Mouse (Mus musculus): ENCODE results near the gene Uqcrq. TPM values are rescaled to one million over a fixed set of nuclear protein-coding genes. Genes with fewer than 3 reads are reported as not detected.
"Not testable (repeated sequence)": the region's sequence is repeated elsewhere in the genome, so short reads cannot be mapped to it uniquely, and the experiment has no call there.

Uqcrq gene
- polyA plus RNA-seq, 1 experiment from 2014 or later: 468 TPM

DNA sequence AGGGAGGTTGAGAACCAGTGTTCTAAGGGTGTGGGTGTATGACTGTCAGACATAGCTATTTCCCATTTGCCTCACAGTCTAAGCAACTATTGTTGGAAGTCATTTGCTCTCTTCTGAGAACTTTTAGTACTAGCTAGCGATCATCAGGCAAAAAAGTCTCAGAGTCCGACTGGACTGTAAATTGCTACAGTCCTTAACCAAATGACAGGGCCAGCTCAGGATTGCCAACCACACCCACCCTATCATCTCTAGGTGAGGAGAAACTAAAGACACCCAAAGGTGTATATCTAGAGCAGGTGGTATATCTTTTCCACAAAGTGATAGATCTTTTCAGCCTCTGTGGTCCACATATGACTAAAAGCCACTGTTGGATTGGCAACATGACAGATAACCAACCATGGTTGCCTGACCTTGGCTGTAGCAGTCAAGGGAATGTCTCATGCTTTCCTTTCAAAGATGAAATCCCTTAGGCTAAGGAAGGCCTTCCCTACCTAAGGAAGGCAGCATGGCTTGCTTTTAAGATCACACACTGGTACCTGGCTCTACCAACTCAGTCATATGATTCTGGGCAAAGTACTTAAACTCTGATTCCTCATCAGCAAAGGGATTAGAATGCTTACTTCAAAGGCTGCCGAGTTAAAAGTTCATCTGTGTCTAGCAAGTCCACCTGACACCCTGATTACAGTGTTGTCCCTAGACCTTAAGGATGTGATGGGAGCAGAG is 2.5 kb downstream of the Uqcrq start:
- H3K27me3 ChIP-seq: no peaks in the 10 kb centered on the region
- 86% methylated on average over 3 of the region's 3 CpGs for WGBS
- no peak overlapping the region for H3K9ac ChIP-seq
- no peak overlapping the region for H3K4me3 ChIP-seq
- peaks cover 14% of the 10 kb centered on the region; the same call in 1 of the 2 replicates for H3K36me3 ChIP-seq
- H3K27ac ChIP-seq: no peak overlapping the region
- H3K9me3 ChIP-seq: no peaks in the 10 kb centered on the region
- ATAC-seq (ENCODE audit: borderline replicate concordance, extremely low read depth, low FRiP score, low TSS enrichment): no peak
- H3K4me2 ChIP-seq: no peak overlapping the region
- peaks cover 13% of the 10 kb centered on the region for H3K4me1 ChIP-seq

DNA sequence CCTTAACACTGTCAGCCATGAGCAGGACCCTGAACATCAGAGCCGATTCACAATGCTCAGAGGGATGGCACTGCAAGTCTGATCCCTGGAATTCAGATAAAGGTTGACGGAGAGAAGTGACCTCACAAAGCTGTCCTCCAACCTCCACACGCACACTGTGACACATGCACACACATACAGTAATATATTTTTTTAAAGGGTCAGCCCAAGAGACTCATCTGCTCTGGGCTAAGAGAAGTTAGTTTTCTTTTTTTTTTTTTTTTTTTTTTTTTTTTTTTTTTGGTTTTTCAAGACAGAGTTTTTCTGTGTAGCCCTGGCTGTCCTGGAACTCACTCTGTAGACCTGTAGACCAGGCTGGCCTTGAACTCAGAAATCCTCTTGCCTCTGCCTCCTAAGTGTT is 3.7 kb downstream of the Uqcrq start:
- H3K27me3 ChIP-seq; H3K4me2 ChIP-seq; H3K4me3 ChIP-seq; H3K27ac ChIP-seq; H3K9ac ChIP-seq; H3K9me3 ChIP-seq; ATAC-seq (ENCODE audit: borderline replicate concordance, extremely low read depth, low FRiP score, low TSS enrichment): not testable (repeated sequence)
- peaks cover 13% of the 10 kb centered on the region for H3K4me1 ChIP-seq
- 72% methylated on average over 3 of the region's 3 CpGs for WGBS
- H3K36me3 ChIP-seq: peaks cover 14% of the 10 kb centered on the region; the same call in 1 of the 2 replicates

DNA sequence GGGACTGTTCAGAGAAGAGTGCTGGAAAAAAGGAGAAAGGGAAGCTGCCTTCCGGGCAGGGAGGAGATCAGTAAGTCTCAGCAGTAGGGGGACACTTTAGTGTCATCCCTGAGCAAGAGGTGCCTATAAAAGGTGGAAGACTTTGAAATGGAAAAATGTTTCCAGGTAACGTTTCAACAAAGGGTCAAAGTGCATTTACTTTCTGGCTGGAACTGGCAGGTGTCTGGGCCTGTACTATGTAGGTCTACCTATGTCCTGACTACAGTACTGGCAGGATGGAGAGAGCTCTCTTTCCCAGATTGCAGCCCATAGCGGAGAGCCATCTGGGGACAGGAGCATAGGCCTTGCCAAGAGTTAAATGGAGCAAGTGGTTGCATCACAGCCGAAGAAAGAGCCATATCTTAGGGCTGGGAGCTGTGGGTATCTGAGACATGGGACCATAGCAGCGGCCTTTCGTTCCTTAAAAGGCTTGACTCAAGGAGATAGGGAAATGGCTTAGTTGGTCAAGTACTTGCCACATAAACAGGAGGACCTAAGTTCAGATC is 4.8 kb downstream of the Uqcrq start:
- Histone ChIP-seq H3K4me1 (peaks cover 10% of the 10 kb centered on the region), H3K27me3 (no peaks in the 10 kb centered on the region), H3K9ac (no peak overlapping the region), H3K36me3 (peaks cover 14% of the 10 kb centered on the region; the same call in 1 of the 2 replicates), H3K4me2 (no peak overlapping the region), H3K9me3 (no peaks in the 10 kb centered on the region), H3K27ac (no peak overlapping the region), H3K4me3 (no peak overlapping the region)
- ATAC-seq (ENCODE audit: borderline replicate concordance, extremely low read depth, low FRiP score, low TSS enrichment): no peak
- 75% methylated on average over 6 of the region's 6 CpGs for WGBS

DNA sequence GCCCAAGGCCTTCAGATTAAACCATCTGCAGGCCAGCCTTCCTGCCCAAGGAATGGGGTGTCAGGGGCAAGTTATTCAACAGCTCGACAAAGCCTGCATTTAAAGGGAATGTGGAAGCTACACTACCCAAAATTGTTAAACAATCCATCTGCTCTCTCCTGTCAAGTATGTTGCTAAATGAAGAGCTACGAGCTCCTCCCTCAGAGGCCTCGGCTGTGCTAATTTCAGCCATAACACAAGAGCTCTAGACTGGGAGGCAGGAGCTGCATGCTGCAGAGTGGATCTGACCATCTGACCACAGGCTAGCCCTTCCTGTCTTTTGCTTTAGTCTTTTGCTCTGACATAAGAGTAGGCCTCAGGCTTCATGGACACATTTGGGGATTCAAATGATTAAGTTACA is 5.4 kb downstream of the Uqcrq start:
- 36% methylated on average over 3 of the region's 3 CpGs for WGBS
- Histone ChIP-seq H3K9ac (no peak overlapping the region), H3K27ac (no peak overlapping the region), H3K9me3 (no peaks in the 10 kb centered on the region), H3K27me3 (no peaks in the 10 kb centered on the region), H3K4me3 (no peak overlapping the region), H3K4me2 (no peak overlapping the region), H3K4me1 (peaks cover 10% of the 10 kb centered on the region), H3K36me3 (peaks cover 15% of the 10 kb centered on the region; the same call in 1 of the 2 replicates)
- ATAC-seq (ENCODE audit: borderline replicate concordance, extremely low read depth, low FRiP score, low TSS enrichment): no peak

DNA sequence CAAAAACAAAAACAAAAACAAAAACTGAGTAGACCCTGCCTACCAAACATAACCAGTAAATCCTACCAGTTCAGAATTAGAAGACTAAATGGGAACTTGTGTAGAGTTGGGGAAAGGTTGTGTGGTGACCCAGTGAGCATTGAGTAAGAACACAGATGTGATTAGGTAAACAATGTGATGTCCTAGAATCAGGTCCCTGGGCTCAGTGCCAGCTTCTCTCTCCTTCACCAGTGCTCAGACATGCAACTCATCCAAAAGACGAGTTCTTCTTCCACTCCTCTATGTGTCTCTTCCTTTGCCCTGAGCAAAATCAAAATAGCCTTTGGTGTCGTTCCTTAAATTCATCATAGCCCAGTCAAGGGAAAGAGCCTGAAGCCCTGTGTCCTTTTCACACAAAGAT is 5.8 kb downstream of the Uqcrq start:
- ATAC-seq (ENCODE audit: borderline replicate concordance, extremely low read depth, low FRiP score, low TSS enrichment): no peak
- Histone ChIP-seq H3K27me3 (no peaks in the 10 kb centered on the region), H3K9me3 (no peaks in the 10 kb centered on the region), H3K36me3 (peaks cover 19% of the 10 kb centered on the region; the same call in 1 of the 2 replicates), H3K27ac (no peak overlapping the region), H3K4me2 (no peak overlapping the region), H3K4me3 (no peak overlapping the region), H3K4me1 (peaks cover 7% of the 10 kb centered on the region), H3K9ac (no peak overlapping the region)
- 52% methylated on average over 2 of the region's 2 CpGs for WGBS

DNA sequence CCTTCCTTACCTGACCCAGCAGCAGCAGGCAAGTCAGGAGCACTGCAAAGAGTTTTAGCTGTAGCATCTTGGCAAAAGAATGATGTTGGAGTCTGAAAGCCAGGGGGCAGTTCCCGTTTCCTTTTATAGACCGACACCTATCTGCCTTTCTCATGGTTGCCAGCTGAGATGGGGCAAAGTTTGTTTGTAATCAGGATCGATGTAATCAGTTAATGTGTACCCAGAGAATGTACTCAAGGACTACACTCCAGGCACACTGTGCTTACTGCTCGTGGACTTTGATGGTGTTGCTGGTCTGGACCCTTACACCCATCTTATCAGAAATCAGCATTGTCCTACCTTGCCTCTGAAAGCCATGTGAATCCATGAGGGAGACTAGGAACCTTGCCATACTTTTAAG is 7.6 kb downstream of the Uqcrq start, which contains the start of gene Leap2:
Gene Leap2 (minus strand): TSS at position 135 of the 400 bp plus-strand sequence.
- WGBS: 75% methylated on average over 4 of the region's 4 CpGs
- ATAC-seq (ENCODE audit: borderline replicate concordance, extremely low read depth, low FRiP score, low TSS enrichment): no peak

DNA sequence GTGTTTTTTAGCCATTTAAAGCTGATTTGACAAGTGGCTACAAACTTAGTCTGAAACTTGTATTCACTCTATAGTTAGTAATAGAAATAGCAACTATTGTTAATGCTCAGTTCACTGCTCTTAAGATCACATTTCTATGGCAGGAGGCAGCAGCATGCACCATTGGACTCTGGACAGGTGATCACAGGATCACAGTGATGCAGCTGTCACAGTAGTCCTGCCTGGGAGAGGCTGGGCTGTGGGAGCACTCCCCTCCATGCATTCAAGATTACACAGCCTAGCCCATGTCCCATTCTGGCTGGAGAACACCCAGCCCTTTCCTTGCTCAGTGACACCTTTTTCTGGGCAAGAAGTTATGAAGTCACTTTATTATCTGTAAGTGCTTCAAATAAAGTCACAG is 12.6 kb downstream of the Uqcrq start:
- Histone ChIP-seq H3K9me3 (no peaks in the 10 kb centered on the region), H3K4me2 (no peak overlapping the region), H3K27ac (no peak overlapping the region), H3K36me3 (peaks cover 68% of the 10 kb centered on the region), H3K9ac (no peak overlapping the region), H3K4me1 (no peaks in the 10 kb centered on the region), H3K4me3 (no peak overlapping the region), H3K27me3 (no peaks in the 10 kb centered on the region)
- ATAC-seq (ENCODE audit: borderline replicate concordance, extremely low read depth, low FRiP score, low TSS enrichment): no peak

More for the DNA sequence above, 7.6 kb downstream of the Uqcrq start, which contains the start of gene Leap2:
- Histone ChIP-seq H3K27ac (no peak within 1 kb of the TSS), H3K9me3 (no peaks in the 10 kb centered on the region), H3K4me3 (no peak within 1 kb of the TSS), H3K27me3 (no peaks in the 10 kb centered on the region), H3K4me2 (no peak within 1 kb of the TSS), H3K9ac (no peak within 1 kb of the TSS), H3K36me3 (peaks cover 25% of the 10 kb centered on the region), H3K4me1 (no peaks in the 10 kb centered on the region)

DNA sequence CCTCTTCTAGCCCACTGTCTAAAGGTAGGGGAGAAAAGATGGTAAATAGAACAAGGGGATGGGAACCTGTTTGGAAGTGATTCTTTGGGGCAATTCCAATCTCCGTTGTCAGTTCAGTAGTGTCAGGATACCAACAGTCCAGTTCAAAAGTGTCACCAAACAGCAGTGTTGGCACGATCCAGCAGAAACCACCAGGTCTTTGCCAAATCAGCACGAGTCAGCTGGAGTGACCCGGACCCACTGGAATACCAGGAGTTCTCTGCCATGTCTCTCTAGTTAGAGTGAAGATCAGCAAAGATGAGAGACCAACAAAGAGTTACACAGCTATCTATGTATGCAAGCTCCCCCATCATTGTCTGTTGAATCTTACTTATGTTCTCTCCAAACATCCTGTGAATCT is 16.8 kb downstream of the Uqcrq start:
- Histone ChIP-seq H3K27ac (no peak overlapping the region), H3K27me3 (no peaks in the 10 kb centered on the region), H3K9ac (no peak overlapping the region), H3K4me2 (no peak overlapping the region), H3K9me3 (no peaks in the 10 kb centered on the region), H3K4me1 (no peaks in the 10 kb centered on the region), H3K4me3 (no peak overlapping the region), H3K36me3 (peaks cover 95% of the 10 kb centered on the region)
- no peak for ATAC-seq (ENCODE audit: borderline replicate concordance, extremely low read depth, low FRiP score, low TSS enrichment)
- WGBS: 88% methylated on average over 4 of the region's 4 CpGs

DNA sequence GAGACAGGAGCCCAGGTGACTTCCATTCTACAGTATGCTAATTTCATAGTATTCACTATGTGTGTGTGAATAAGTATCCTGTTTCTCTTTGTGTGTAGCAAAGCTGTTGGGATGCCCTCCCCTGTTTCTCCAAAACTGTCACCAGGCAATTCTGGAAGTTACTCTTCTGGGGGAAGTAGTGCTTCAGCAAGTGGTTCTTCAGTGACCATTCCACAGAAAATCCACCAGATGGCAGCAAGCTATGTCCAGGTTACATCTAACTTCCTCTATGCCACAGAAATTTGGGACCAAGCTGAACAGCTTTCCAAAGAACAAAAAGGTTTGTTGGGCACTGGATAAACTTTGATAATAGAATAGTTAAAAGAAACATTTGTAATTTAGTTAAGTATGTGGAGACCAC is 18.9 kb downstream of the Uqcrq start:
- Histone ChIP-seq H3K9me3 (no peaks in the 10 kb centered on the region), H3K27ac (no peak overlapping the region), H3K36me3 (peaks cover 92% of the 10 kb centered on the region), H3K4me1 (no peaks in the 10 kb centered on the region), H3K27me3 (no peaks in the 10 kb centered on the region), H3K4me3 (no peak overlapping the region), H3K9ac (no peak overlapping the region), H3K4me2 (no peak overlapping the region)
- no peak for ATAC-seq (ENCODE audit: borderline replicate concordance, extremely low read depth, low FRiP score, low TSS enrichment)

DNA sequence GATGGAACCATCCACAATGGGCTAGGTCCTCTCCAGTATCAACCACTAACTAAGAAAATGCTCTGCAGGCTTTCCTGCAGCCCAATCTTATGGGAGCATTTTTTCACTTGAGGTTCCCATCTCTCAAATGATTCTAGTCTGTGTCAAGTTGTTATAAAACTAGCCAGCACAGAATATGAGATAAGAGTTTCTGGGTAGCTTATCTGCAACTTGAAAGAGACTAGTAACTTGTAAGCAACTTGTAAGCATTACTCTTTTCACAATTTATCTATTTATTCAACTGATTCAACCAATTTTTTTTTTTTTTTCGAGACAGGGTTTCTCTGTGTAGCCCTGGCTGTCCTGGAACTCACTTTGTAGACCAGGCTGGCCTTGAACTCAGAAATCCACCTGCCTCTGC is 27.0 kb downstream of the Uqcrq start:
- Histone ChIP-seq H3K4me2 (no peak overlapping the region), H3K36me3 (peaks cover 83% of the 10 kb centered on the region), H3K9ac (no peak overlapping the region), H3K9me3 (no peaks in the 10 kb centered on the region), H3K27me3 (no peaks in the 10 kb centered on the region), H3K27ac (no peak overlapping the region), H3K4me1 (no peaks in the 10 kb centered on the region), H3K4me3 (no peak overlapping the region)
- ATAC-seq (ENCODE audit: borderline replicate concordance, extremely low read depth, low FRiP score, low TSS enrichment): no peak
- 88% methylated on average over 1 of the region's 1 CpGs for WGBS

DNA sequence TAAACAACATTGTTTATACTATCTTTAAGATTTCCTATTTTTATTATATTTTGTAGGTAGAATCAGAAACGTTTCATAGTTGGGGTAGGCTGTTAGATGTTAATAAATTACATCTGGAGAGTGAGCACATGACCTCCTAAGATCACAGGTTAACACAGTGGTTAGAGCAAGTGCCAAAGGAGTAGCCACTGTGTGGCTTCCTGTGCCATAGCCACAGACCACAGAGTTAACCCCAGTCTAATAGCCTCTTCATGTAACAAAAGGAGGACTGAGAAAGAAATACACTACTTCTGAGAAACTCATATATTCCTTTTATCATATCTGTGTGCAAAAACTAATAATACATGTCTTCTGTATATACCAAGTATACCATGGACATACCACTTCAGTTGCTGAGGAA is 36.8 kb downstream of the Uqcrq start:
- no peaks in the 10 kb centered on the region for H3K9me3 ChIP-seq
- no peak overlapping the region for H3K4me3 ChIP-seq
- H3K36me3 ChIP-seq: peaks cover 39% of the 10 kb centered on the region
- no peak for ATAC-seq (ENCODE audit: borderline replicate concordance, extremely low read depth, low FRiP score, low TSS enrichment)
- 90% methylated on average over 1 of the region's 1 CpGs for WGBS
- no peak overlapping the region for H3K4me2 ChIP-seq
- no peak overlapping the region for H3K9ac ChIP-seq
- H3K4me1 ChIP-seq: no peaks in the 10 kb centered on the region
- H3K27ac ChIP-seq: no peak overlapping the region
- H3K27me3 ChIP-seq: no peaks in the 10 kb centered on the region

DNA sequence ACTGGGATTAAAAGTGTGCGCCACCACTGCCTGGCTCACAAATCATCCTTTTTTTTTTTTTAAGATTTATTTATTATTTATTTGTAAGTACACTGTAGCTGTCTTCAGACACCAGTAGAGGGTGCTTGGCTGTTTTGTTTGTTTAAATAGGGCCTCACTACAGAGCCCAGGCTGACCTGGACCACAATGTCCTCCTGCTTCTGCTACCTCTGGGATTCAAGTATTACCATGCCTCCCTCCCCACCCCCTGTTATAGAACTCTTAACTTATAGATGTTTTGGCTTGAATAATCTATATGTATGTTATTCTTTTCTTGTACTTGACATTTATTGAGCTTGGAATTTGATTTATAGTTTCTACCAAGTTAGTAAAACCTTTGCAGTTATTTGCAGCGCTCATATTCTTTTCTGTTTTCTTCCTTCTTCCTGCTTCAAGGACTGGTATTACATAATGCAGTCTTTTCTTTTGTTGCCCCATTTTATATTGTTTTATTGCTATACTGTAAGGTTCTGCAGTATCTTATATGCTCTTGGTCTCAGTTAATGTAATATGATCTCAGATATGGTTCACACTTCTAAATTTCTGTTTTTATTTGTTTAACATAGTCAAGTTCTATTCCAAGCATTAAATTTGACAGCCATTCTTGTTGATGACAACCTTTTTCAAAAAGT is 46.7 kb downstream of the Uqcrq start:
- no peak overlapping the region for H3K27ac ChIP-seq
- no peak overlapping the region for H3K4me2 ChIP-seq
- WGBS: 91% methylated on average over 2 of the region's 2 CpGs
- H3K9ac ChIP-seq: no peak overlapping the region
- H3K4me3 ChIP-seq: no peak overlapping the region
- no peaks in the 10 kb centered on the region for H3K27me3 ChIP-seq
- peaks cover 28% of the 10 kb centered on the region for H3K36me3 ChIP-seq
- no peaks in the 10 kb centered on the region for H3K4me1 ChIP-seq
- ATAC-seq (ENCODE audit: borderline replicate concordance, extremely low read depth, low FRiP score, low TSS enrichment): no peak
- no peaks in the 10 kb centered on the region for H3K9me3 ChIP-seq
